Mouse (Mus musculus) urinary bladder, adult 2 months (tissue): Measurements from ENCODE around the gene Liph. TPM values are rescaled to one million over a fixed set of nuclear protein-coding genes. Genes with fewer than 3 reads are reported as not detected.
"Not testable (repeated sequence)": the region's sequence is repeated elsewhere in the genome, so short reads cannot be mapped to it uniquely, and the experiment has no call there.

Experiments used
- DNase-seq: peaks from one replicate; pipeline ENCODE4 v3.0.0; 2022; ENCODE audit warnings: low spot score
- polyA plus RNA-seq: library from polyadenylated mRNA; depleted of rRNA; stranded (reverse); fragments of >200 nt; gene quantifications from 2 replicates; pipeline ENCODE4 v1.2.3, GENCODE M21; 2012; rRNA removed

Liph gene
- polyA plus RNA-seq, 1 experiment = 25.8 TPM

GRCm38 (mm10) chr16:21976203-21976602 is 19.3 kb downstream of the Liph start:
- no peak for DNase-seq

GRCm38 (mm10) chr16:21971446-21971845 is 24.0 kb downstream of the Liph start:
- DNase-seq = no peak

- no peak for DNase-seq
These were observed 24.9 kb downstream of the Liph start for GRCm38 (mm10) chr16:21970536-21970935.

GRCm38 (mm10) chr16:21969874-21970273 is 25.6 kb downstream of the Liph start:
- DNase-seq = no peak

GRCm38 (mm10) chr16:21965576-21965975 is 29.9 kb downstream of the Liph start:
- DNase-seq = no peak

GRCm38 (mm10) chr16:21955591-21955990 is 39.9 kb downstream of the Liph start:
- no peak for DNase-seq

GRCm38 (mm10) chr16:21946761-21947715 is 48.4 kb downstream of the Liph start, which contains the start of gene Tmem41a:
TSS of gene Tmem41a (minus strand) at chr16:21947552.
- DNase-seq = peak; percentile 81

GRCm38 (mm10) chr16:21928471-21928870 is 67.0 kb downstream of the Liph start:
- no peak for DNase-seq

GRCm38 (mm10) chr16:21916681-21917080 is 78.8 kb downstream of the Liph start:
- no peak for DNase-seq

GRCm38 (mm10) chr16:21913347-21913746 is 82.1 kb downstream of the Liph start:
- no peak for DNase-seq

- DNase-seq = not testable (repeated sequence)
These were observed 86.6 kb downstream of the Liph start for GRCm38 (mm10) chr16:21908906-21909305.

GRCm38 (mm10) chr16:21906902-21907301 is 88.6 kb downstream of the Liph start:
- DNase-seq = no peak

GRCm38 (mm10) chr16:21905996-21906395 is 89.5 kb downstream of the Liph start:
- DNase-seq = no peak

GRCm38 (mm10) chr16:21904636-21905035 is 90.8 kb downstream of the Liph start:
- DNase-seq = no peak

Other genes with a start within 250 kb of the Liph start
- 11.6 and 13.5 TPM in 2 replicates for gene Ehhadh, start 207.9 kb downstream of the Liph start, polyA plus RNA-seq
- 0.69 and 0.96 TPM in 2 replicates for gene Map3k13, start 201.3 kb downstream of the Liph start, polyA plus RNA-seq
- 16.0 and 16.2 TPM in 2 replicates for gene Tmem41a, start 48.1 kb downstream of the Liph start, polyA plus RNA-seq
- gene Senp2, start 13.8 kb upstream of the Liph start, polyA plus RNA-seq = 36.8 and 37.0 TPM in 2 replicates
- gene Igf2bp2, start 167.6 kb upstream of the Liph start, polyA plus RNA-seq = 2.6 and 5.1 TPM in 2 replicates